Mouse (Mus musculus): Measurements from ENCODE around the gene Anxa9. TPM values are rescaled to one million over a fixed set of nuclear protein-coding genes. Genes with fewer than 3 reads are reported as not detected.

Anxa9 gene
- polyA plus RNA-seq, 1 experiment = 2.7 TPM

DNA sequence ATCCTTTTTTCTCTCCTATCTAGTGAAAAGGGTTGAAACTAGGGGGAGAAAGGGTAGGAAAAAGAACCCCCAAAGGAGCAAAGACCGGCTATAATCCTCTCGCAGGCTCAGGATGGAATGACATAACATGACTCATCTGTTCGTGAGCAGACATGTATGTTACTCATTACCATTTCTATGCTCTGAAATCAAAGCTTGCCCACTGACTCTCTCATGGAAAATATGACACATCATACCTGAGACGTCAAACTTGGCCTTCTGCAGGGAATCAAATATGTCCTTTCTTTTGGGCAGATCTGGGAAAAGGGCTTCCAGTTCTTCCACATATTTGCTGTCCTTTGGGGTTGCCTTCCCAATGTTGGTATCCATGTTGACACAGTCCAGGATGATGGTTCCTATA lies 45.0 kb downstream of the Anxa9 start:
- 93% methylated on average over 4 of the region's 4 CpGs for WGBS
- Histone ChIP-seq H3K36me3 (ENCODE audit: control insufficient read depth, insufficient read depth, low read length) (peaks cover 13% of the 10 kb centered on the region), H3K27me3 (ENCODE audit: control insufficient read depth, insufficient read depth, low read length) (no peaks in the 10 kb centered on the region), H3K27ac (ENCODE audit: insufficient read depth, low read length) (no peak overlapping the region), H3K4me3 (ENCODE audit: extremely low read depth, insufficient read depth, insufficient read length) (no peak overlapping the region), H3K4me1 (ENCODE audit: control insufficient read depth, insufficient read depth, insufficient read length) (no peaks in the 10 kb centered on the region)
- TF ChIP-seq CTCF (IDR thresholded peaks at IDR 0.05; ENCODE audit: extremely low read depth, insufficient read depth, insufficient read length, insufficient replicate concordance) (no peak), POLR2A (IDR thresholded peaks at IDR 0.05; ENCODE audit: low read depth, low read length) (no peak)
- no peak for DNase-seq (ENCODE audit: low read depth in 1 of 2, low spot score in 2 of 2)

DNA sequence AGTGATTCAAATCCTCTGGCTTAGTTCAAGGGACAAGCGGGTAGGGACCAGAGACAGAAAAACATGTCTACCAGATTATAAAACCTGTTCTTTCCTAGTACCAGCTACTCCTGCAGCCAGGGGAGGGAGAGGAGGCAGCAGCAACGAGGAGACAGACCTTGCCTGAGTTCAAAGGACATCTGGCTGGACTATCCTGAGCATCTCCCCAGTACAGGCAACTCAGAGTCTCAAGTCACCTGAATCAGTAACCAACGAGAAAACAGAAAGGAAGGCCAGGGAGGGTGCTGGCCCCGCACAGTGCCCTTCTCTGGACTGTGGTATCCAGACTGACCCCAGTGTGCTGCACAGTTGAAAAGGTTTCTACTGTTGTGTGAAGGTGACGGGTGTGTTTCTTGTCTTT lies 50.0 kb downstream of the Anxa9 start:
- WGBS = 91% methylated on average over 5 of the region's 5 CpGs
- TF ChIP-seq CTCF (IDR thresholded peaks at IDR 0.05; ENCODE audit: extremely low read depth, insufficient read depth, insufficient read length, insufficient replicate concordance) (no peak), POLR2A (IDR thresholded peaks at IDR 0.05; ENCODE audit: low read depth, low read length) (no peak)
- no peaks in the 10 kb centered on the region for H3K4me1 ChIP-seq (ENCODE audit: control insufficient read depth, insufficient read depth, insufficient read length)
- no peak overlapping the region for H3K27ac ChIP-seq (ENCODE audit: insufficient read depth, low read length)
- H3K4me3 ChIP-seq (ENCODE audit: extremely low read depth, insufficient read depth, insufficient read length) = no peak overlapping the region
- H3K36me3 ChIP-seq (ENCODE audit: control insufficient read depth, insufficient read depth, low read length) = peaks cover 11% of the 10 kb centered on the region
- no peak for DNase-seq (ENCODE audit: low read depth in 1 of 2, low spot score in 2 of 2)
- no peaks in the 10 kb centered on the region for H3K27me3 ChIP-seq (ENCODE audit: control insufficient read depth, insufficient read depth, low read length)

DNA sequence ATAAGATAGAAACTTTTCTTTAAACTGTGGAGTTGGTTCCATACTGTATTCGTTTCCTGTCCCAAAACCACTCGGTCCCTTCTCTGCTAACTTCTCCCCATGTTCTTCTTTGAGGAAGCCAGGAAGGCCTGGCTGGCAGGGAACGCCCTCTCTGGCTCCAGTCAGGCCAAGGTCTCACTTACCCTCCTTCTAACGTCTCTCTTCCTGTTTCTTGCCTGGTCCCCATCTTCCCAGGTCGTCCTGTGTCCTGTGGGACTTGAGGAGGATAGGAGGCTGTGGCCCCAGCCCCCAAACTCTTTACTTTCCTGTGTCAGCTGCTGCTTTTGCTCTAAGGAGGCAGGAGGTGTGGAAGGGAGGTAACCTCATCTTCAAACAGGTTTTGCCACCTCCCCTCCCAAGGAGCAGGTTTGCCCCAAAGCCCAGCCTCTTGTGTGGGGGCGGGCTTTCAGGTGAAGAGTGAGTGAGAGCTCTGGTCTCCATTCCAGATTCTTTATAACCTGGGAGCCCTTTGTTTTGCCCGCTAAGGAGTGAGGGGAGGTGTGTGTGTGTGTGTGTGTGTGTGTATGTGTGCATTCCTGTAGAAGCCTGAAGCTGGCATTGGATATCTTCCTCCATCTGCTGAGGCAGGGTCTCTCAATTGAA lies 56.1 kb downstream of the Anxa9 start, which contains the start of gene Bnipl:
Gene Bnipl (minus strand): TSS at position 411 of the 642 bp plus-strand sequence.
- 57% methylated on average over 7 of the region's 7 CpGs for WGBS
- TF ChIP-seq POLR2A (IDR thresholded peaks at IDR 0.05; ENCODE audit: low read depth, low read length) (no peak), CTCF (IDR thresholded peaks at IDR 0.05; ENCODE audit: extremely low read depth, insufficient read depth, insufficient read length, insufficient replicate concordance) (no peak)
- Histone ChIP-seq H3K27ac (ENCODE audit: insufficient read depth, low read length) (no peak within 1 kb of the TSS), H3K4me1 (ENCODE audit: control insufficient read depth, insufficient read depth, insufficient read length) (no peaks in the 10 kb centered on the region), H3K36me3 (ENCODE audit: control insufficient read depth, insufficient read depth, low read length) (peaks cover 4% of the 10 kb centered on the region; the same call in 1 of the 2 replicates), H3K27me3 (ENCODE audit: control insufficient read depth, insufficient read depth, low read length) (no peaks in the 10 kb centered on the region), H3K4me3 (ENCODE audit: extremely low read depth, insufficient read depth, insufficient read length) (no peak within 1 kb of the TSS)
- DNase-seq (ENCODE audit: low read depth in 1 of 2, low spot score in 2 of 2) = no peak

GRCm38 (mm10) chr3:95250361-95250760 lies 56.6 kb downstream of the Anxa9 start:
- 88% methylated on average over 5 of the region's 5 CpGs for WGBS
- no peak for TF ChIP-seq POLR2A (IDR thresholded peaks at IDR 0.05; ENCODE audit: low read depth, low read length)
- Histone ChIP-seq H3K27me3 (ENCODE audit: control insufficient read depth, insufficient read depth, low read length) (no peaks in the 10 kb centered on the region), H3K27ac (ENCODE audit: insufficient read depth, low read length) (no peak overlapping the region), H3K4me3 (ENCODE audit: extremely low read depth, insufficient read depth, insufficient read length) (no peak overlapping the region), H3K36me3 (ENCODE audit: control insufficient read depth, insufficient read depth, low read length) (peaks cover 4% of the 10 kb centered on the region; the same call in 1 of the 2 replicates), H3K4me1 (ENCODE audit: control insufficient read depth, insufficient read depth, insufficient read length) (no peaks in the 10 kb centered on the region)
- no peak for DNase-seq (ENCODE audit: low read depth in 1 of 2, low spot score in 2 of 2)

DNA sequence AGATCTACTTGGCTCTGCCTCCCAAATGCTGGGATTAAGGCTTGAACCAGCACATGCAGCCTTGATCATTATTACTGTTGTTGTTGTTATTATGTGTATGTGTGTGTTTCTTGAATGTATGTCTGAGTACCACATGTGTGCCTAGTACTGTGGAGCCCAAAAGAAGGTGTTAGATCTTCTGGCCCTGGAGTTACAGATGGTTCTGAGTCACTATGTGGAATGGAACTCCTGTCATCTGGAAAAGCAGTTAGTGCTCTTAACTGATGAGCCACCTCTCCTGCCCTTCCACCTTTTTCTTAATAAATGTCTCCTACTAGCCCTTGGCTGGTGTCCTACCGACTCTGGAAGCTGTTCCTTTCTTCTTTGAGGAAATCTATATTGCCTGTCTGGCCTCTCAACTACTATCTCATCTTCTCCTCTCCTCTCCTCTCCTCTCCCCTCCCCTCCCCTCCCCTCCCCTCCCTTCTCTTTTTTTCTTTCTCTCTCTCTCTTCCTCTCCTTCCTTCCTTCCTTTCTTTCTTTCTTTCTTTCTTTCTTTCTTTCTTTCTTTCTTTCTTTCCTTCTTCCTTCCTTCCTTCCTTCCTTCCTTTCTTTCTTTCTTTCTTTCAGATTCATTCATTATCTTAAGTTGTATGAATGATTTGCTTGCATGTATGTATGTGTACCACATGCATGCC lies 59.2 kb downstream of the Anxa9 start:
- no peak overlapping the region for H3K4me3 ChIP-seq (ENCODE audit: extremely low read depth, insufficient read depth, insufficient read length)

GRCm38 (mm10) chr3:95246465-95247231 lies 60.3 kb downstream of the Anxa9 start:
- no peaks in the 10 kb centered on the region for H3K27me3 ChIP-seq (ENCODE audit: control insufficient read depth, insufficient read depth, low read length)
- no peaks in the 10 kb centered on the region for H3K36me3 ChIP-seq (ENCODE audit: control insufficient read depth, insufficient read depth, low read length)
- H3K4me1 ChIP-seq (ENCODE audit: control insufficient read depth, insufficient read depth, insufficient read length) = no peaks in the 10 kb centered on the region
- H3K27ac ChIP-seq (ENCODE audit: insufficient read depth, low read length) = no peak overlapping the region
- no peak for DNase-seq (ENCODE audit: low read depth in 1 of 2, low spot score in 2 of 2)
- no peak for TF ChIP-seq POLR2A (IDR thresholded peaks at IDR 0.05; ENCODE audit: low read depth, low read length)
- TF ChIP-seq CTCF (IDR thresholded peaks at IDR 0.05; ENCODE audit: extremely low read depth, insufficient read depth, insufficient read length, insufficient replicate concordance) = no peak
- WGBS = 73% methylated on average over 5 of the region's 5 CpGs
- H3K4me3 ChIP-seq (ENCODE audit: extremely low read depth, insufficient read depth, insufficient read length) = no peak overlapping the region

More for the DNA sequence above, 59.2 kb downstream of the Anxa9 start:
- 80% methylated on average over 1 of the region's 1 CpGs for WGBS
- H3K4me1 ChIP-seq (ENCODE audit: control insufficient read depth, insufficient read depth, insufficient read length) = no peaks in the 10 kb centered on the region
- H3K27ac ChIP-seq (ENCODE audit: insufficient read depth, low read length) = no peak overlapping the region
- no peak for DNase-seq (ENCODE audit: low read depth in 1 of 2, low spot score in 2 of 2)
- no peak for TF ChIP-seq POLR2A (IDR thresholded peaks at IDR 0.05; ENCODE audit: low read depth, low read length)
- no peak for TF ChIP-seq CTCF (IDR thresholded peaks at IDR 0.05; ENCODE audit: extremely low read depth, insufficient read depth, insufficient read length, insufficient replicate concordance)
- no peaks in the 10 kb centered on the region for H3K36me3 ChIP-seq (ENCODE audit: control insufficient read depth, insufficient read depth, low read length)
- H3K27me3 ChIP-seq (ENCODE audit: control insufficient read depth, insufficient read depth, low read length) = no peaks in the 10 kb centered on the region

Other genes starting within 250 kb of the Anxa9 start
- 14.1 and 14.4 TPM in 2 replicates for gene Pip5k1a, start 200.2 kb downstream of the Anxa9 start, polyA plus RNA-seq (2012; rRNA removed)
- 36.3 and 44.6 TPM in 2 replicates for gene Vps72, start 196.2 kb downstream of the Anxa9 start, polyA plus RNA-seq (2012; rRNA removed)
- 0.69 and 0.91 TPM in 2 replicates for gene Tmod4, start 182.7 kb downstream of the Anxa9 start, polyA plus RNA-seq (2012; rRNA removed)
- gene Scnm1, start 173.2 kb downstream of the Anxa9 start, polyA plus RNA-seq (2012; rRNA removed) = 25.2 and 29.4 TPM in 2 replicates
- 4.7 and 5.3 TPM in 2 replicates for gene Lysmd1, start 173.1 kb downstream of the Anxa9 start, polyA plus RNA-seq (2012; rRNA removed)
- gene Tnfaip8l2, start 164.8 kb downstream of the Anxa9 start, polyA plus RNA-seq (2012; rRNA removed) = 89.1 and 132 TPM in 2 replicates
- 2.2 TPM in 2 replicates for gene Sema6c, start 146.7 kb downstream of the Anxa9 start, polyA plus RNA-seq (2012; rRNA removed)
- 17.0 and 17.1 TPM in 2 replicates for gene Gabpb2, start 89.3 kb downstream of the Anxa9 start, polyA plus RNA-seq (2012; rRNA removed)
- gene Cdc42se1, start 78.4 kb downstream of the Anxa9 start, polyA plus RNA-seq (2012; rRNA removed) = 91.5 and 94.1 TPM in 2 replicates
- gene Mllt11, start 75.0 kb downstream of the Anxa9 start, polyA plus RNA-seq (2012; rRNA removed) = 15.5 and 16.2 TPM in 2 replicates
- gene Gm128, start 65.6 kb downstream of the Anxa9 start, polyA plus RNA-seq (2012; rRNA removed) = 0.18 and 0.52 TPM in 2 replicates
- gene Bnipl, start 56.0 kb downstream of the Anxa9 start, polyA plus RNA-seq (2012; rRNA removed) = 0.07 TPM in 1 of 2 replicates, not detected in the other
- gene Mindy1, start 25.8 kb downstream of the Anxa9 start, polyA plus RNA-seq (2012; rRNA removed) = 44.8 and 51.0 TPM in 2 replicates
- 7.7 and 8.9 TPM in 2 replicates for gene Prune1, start 25.1 kb downstream of the Anxa9 start, polyA plus RNA-seq (2012; rRNA removed)
- gene Cers2, start 7.6 kb upstream of the Anxa9 start, polyA plus RNA-seq (2012; rRNA removed) = 95.7 and 101 TPM in 2 replicates
- 9.4 and 10.4 TPM in 2 replicates for gene Setdb1, start 50.0 kb upstream of the Anxa9 start, polyA plus RNA-seq (2012; rRNA removed)
- gene 4930558C23Rik, start 95.7 kb upstream of the Anxa9 start, polyA plus RNA-seq (2012; rRNA removed) = not detected in 2 replicates
- gene Arnt, start 127.2 kb upstream of the Anxa9 start, polyA plus RNA-seq (2012; rRNA removed) = 19.5 and 20.7 TPM in 2 replicates
- gene Ctsk, start 192.1 kb upstream of the Anxa9 start, polyA plus RNA-seq (2012; rRNA removed) = 1.3 and 1.4 TPM in 2 replicates
- gene Ctss, start 219.6 kb upstream of the Anxa9 start, polyA plus RNA-seq (2012; rRNA removed) = 81.7 and 84.6 TPM in 2 replicates

All from spleen, adult 2 months (tissue).